Mouse (Mus musculus) neutrophil, adult 5-6 weeks (primary cell): Measurements from ENCODE around the gene Gpr142. TPM values are rescaled to one million over a fixed set of nuclear protein-coding genes. Genes with fewer than 3 reads are reported as not detected.

Experiments
- total RNA-seq: library from RNA; stranded (forward); fragments of 200-1000 nt; gene quantifications from 2 replicates; pipeline ENCODE4 v1.2.3, GENCODE M21; 2017

Gene Gpr142
- total RNA-seq, 1 experiment from 2014 or later = not detected

Other genes with a start within 250 kb of the Gpr142 start
- 671 and 750 TPM in 2 replicates for gene Rpl38, start 130.4 kb upstream of the Gpr142 start, total RNA-seq
- 2.2 and 3.5 TPM in 2 replicates for gene Ttyh2, start 123.5 kb upstream of the Gpr142 start, total RNA-seq
- 0.35 and 0.61 TPM in 2 replicates for gene Dnaic2, start 71.5 kb upstream of the Gpr142 start, total RNA-seq
- 3.1 and 5.4 TPM in 2 replicates for gene Kif19a, start 33.5 kb upstream of the Gpr142 start, total RNA-seq
- not detected in 2 replicates for gene Btbd17, start 3.0 kb upstream of the Gpr142 start, total RNA-seq
- gene Gprc5c, start 52.2 kb downstream of the Gpr142 start, total RNA-seq = 0.37 and 1.0 TPM in 2 replicates
- 100 and 105 TPM in 2 replicates for gene Cd300a, start 91.1 kb downstream of the Gpr142 start, total RNA-seq
- gene Cd300lb, start 135.5 kb downstream of the Gpr142 start, total RNA-seq = 222 and 223 TPM in 2 replicates
- not detected in 2 replicates for gene Cd300c, start 170.2 kb downstream of the Gpr142 start, total RNA-seq
- 339 and 374 TPM in 2 replicates for gene Cd300ld, start 191.0 kb downstream of the Gpr142 start, total RNA-seq
- gene Cd300c2, start 203.0 kb downstream of the Gpr142 start, total RNA-seq = 72.4 and 72.5 TPM in 2 replicates
- gene Cd300ld2, start 217.3 kb downstream of the Gpr142 start, total RNA-seq = not detected in 2 replicates
- gene Cd300ld4, start 228.1 kb downstream of the Gpr142 start, total RNA-seq = not detected in 2 replicates
- gene Cd300ld5, start 238.8 kb downstream of the Gpr142 start, total RNA-seq = not detected in 2 replicates
- gene Cd300ld3, start 249.5 kb downstream of the Gpr142 start, total RNA-seq = 58.7 and 61.0 TPM in 2 replicates